Mouse (Mus musculus): ENCODE results near the gene Mov10. TPM values are rescaled to one million over a fixed set of nuclear protein-coding genes. Genes with fewer than 3 reads are reported as not detected.
A peak's percentile ranks its signal among the peaks of the same experiment; 100 is the strongest.

The Mov10 gene
- total and polyA plus RNA-seq, 3 experiments = 7.2 to 31.9 (median 18.4) TPM

GRCm38 (mm10) chr3:104788561-104789311, 29.6 kb downstream of the Mov10 start:
- in situ Hi-C loops (cut with MboI; ENCODE audit: low pct_ligation_motif_present, low pct_unique_long_range_greater_than_20kb, low sequenced_read_pairs) (loop anchor here (10.0 kb wide), 2 partner anchors 176 to 266 kb away; partner anchors contain the start of genes Cttnbp2nl and Wnt2b), dilution Hi-C loops (cut with MboI; ENCODE audit: extremely low pct_ligation_motif_present, extremely low pct_unique_long_range_greater_than_20kb, low sequenced_read_pairs) (no loop called here)
- no peak for DNase-seq (ENCODE audit: extremely low read depth)
- Histone ChIP-seq H3K4me2 (ENCODE audit: insufficient read depth, low read depth, poor library complexity, severe bottlenecking) (peak overlapping the region; percentile 55), H3K4me1 (ENCODE audit: control insufficient read depth in 1 of 2, insufficient read depth in 2 of 2) (peaks cover 5 to 45% of the 10 kb centered on the region in 2 experiments; a peak in 3 of 4 replicates), H3K9ac (ENCODE audit: insufficient read depth, low read depth) (peak overlapping the region; percentile 35), H3K9me3 (replicated peaks; ENCODE audit: low read length) (no peaks in the 10 kb centered on the region), H3K36me3 (replicated peaks in 1 of 2; ENCODE audit: control insufficient read depth in 1 of 2, insufficient read depth in 1 of 2, low read length in 1 of 2) (peaks cover 8 to 45% of the 10 kb centered on the region in 2 experiments), H3K27ac (ENCODE audit: insufficient read depth, low read depth) (no peak overlapping the region), H3K4me3 (replicated peaks in 1 of 3; ENCODE audit: low read depth in 2 of 3, low read length in 2 of 3, poor library complexity in 1 of 3) (peak overlapping the region; percentile 48 to 67 (median 52)), H3K27me3 (replicated peaks) (no peaks in the 10 kb centered on the region), H3K79me2 (replicated peaks; ENCODE audit: control insufficient read depth, extremely low read depth, insufficient read depth, poor library complexity, severe bottlenecking) (no peaks in the 10 kb centered on the region)
- TF ChIP-seq SIN3A (IDR thresholded peaks at IDR 0.05; ENCODE audit: low read length) (peak; percentile 28; the same call in 1 of the 2 replicates), MAZ (IDR thresholded peaks at IDR 0.05; ENCODE audit: low read depth, low read length) (peak; percentile 46; the same call in 1 of the 2 replicates), ZC3H11A (IDR thresholded peaks at IDR 0.05; ENCODE audit: low read depth, low read length) (no peak), RCOR1 (conservative IDR thresholded peaks at IDR 0.05; ENCODE audit: low read depth, low read length) (no peak), USF2 (conservative IDR thresholded peaks at IDR 0.05; ENCODE audit: low read depth, low read length) (no peak), MEF2A (IDR thresholded peaks at IDR 0.05; ENCODE audit: borderline replicate concordance, low read depth, low read length) (no peak), ZNF384 (IDR thresholded peaks at IDR 0.05; ENCODE audit: low read depth, low read length) (no peak), EP300 (IDR thresholded peaks at IDR 0.05; ENCODE audit: low read length) (no peak), TCF12 (IDR thresholded peaks at IDR 0.05; ENCODE audit: low read depth, low read length) (peak; percentile 37; the same call in 1 of the 2 replicates), MAFK (IDR thresholded peaks at IDR 0.05; ENCODE audit: insufficient replicate concordance, low read length) (no peak), RAD21 (IDR thresholded peaks at IDR 0.05; ENCODE audit: low read depth, low read length) (peak; percentile 73), TBP (conservative IDR thresholded peaks at IDR 0.05; ENCODE audit: low read depth, low read length) (no peak), ZMIZ1 (IDR thresholded peaks at IDR 0.05; ENCODE audit: low read depth, low read length) (no peak), HCFC1 (IDR thresholded peaks at IDR 0.05; ENCODE audit: low read depth, low read length) (no peak), JUN (IDR thresholded peaks at IDR 0.05; ENCODE audit: insufficient read depth, low read depth, low read length) (no peak), POLR2A (IDR thresholded peaks at IDR 0.05; ENCODE audit: low read depth, low read length) (peak; percentile 37; the same call in 1 of the 2 replicates), SMC3 (IDR thresholded peaks at IDR 0.05; ENCODE audit: low read depth, low read length) (peak; percentile 69), NRF1 (IDR thresholded peaks at IDR 0.05; ENCODE audit: low read depth, low read length) (no peak), CTCF (conservative IDR thresholded peaks at IDR 0.05 in 1 of 2, IDR thresholded peaks at IDR 0.05 in 1 of 2; ENCODE audit: low read depth in 2 of 2, low read length in 2 of 2) (peak in 1 of 2 experiments; percentile 74; a peak in 2 of 4 replicates), GABPA (IDR thresholded peaks at IDR 0.05; ENCODE audit: insufficient replicate concordance, low read depth, low read length) (no peak), ZKSCAN1 (IDR thresholded peaks at IDR 0.05; ENCODE audit: borderline replicate concordance, low read depth, low read length) (no peak), MXI1 (IDR thresholded peaks at IDR 0.05; ENCODE audit: low read depth, low read length) (no peak; the same call in 1 of the 2 replicates), MYC (IDR thresholded peaks at IDR 0.05; ENCODE audit: low read depth, low read length) (no peak)
